Mouse (Mus musculus) subcutaneous adipose tissue, adult 2 months (tissue): ENCODE measurements around the gene Dct. TPM values are rescaled to one million over a fixed set of nuclear protein-coding genes. Genes with fewer than 3 reads are reported as not detected.

Experiments used
- polyA plus RNA-seq: library from polyadenylated mRNA; depleted of rRNA; stranded (reverse); fragments of >200 nt; gene quantifications from 2 replicates; pipeline ENCODE4 v1.2.3, GENCODE M21; 2012; ENCODE audit warnings: low replicate concordance; rRNA removed

Gene Dct
- polyA plus RNA-seq: 0.96 and 1.2 TPM in 2 replicates

GRCm38 (mm10) chr14:118051975-118052630 is at the start of gene Dct:
Gene Dct, minus strand, starts transcription at chr14:118052244.

Other genes with a start within 250 kb of the Dct start
- gene Tgds, start 80.5 kb upstream of the Dct start, polyA plus RNA-seq: 14.5 and 15.7 TPM in 2 replicates
- 55.9 and 57.9 TPM in 2 replicates for gene Gpr180, start 84.9 kb upstream of the Dct start, polyA plus RNA-seq
- not detected in 2 replicates for gene Sox21, start 184.8 kb upstream of the Dct start, polyA plus RNA-seq
- not detected in 2 replicates for gene Gm9376, start 214.7 kb upstream of the Dct start, polyA plus RNA-seq